Mouse (Mus musculus): ENCODE results near the gene Gm43738.
A peak's percentile ranks its signal among the peaks of the same experiment; 100 is the strongest.
"Not testable (repeated sequence)": the region's sequence is repeated elsewhere in the genome, so short reads cannot be mapped to it uniquely, and the experiment has no call there.

Gm43738 gene

GRCm38 (mm10) chr3:89101812-89102494 lies 1.1 kb upstream of the Gm43738 start, which contains the start of gene Fdps:
Gene Fdps (minus strand): TSS chr3:89101959.
- DNase-seq (ENCODE audit: low spot score in 2 of 2), result peak; percentile 91 to 93

DNA sequence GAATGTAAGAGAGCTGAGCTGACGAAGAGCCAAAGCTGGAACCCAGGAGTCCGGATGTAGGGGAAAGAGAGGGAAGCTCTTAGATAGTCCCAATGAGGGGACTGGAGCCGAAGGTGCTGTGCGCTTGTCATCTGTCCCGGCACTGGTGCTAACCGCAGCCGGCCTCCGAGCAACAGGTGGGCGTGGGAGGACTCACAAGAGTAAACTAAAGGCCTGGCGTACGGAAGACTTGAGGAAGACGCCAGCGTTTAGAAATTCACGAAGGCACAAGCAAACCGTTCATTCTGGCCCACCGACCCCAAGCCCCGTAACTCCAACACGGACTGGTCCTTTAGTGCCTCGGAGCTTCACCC lies 536 bp upstream of the Gm43738 start:
- DNase-seq (ENCODE audit: low spot score in 2 of 2), result no peak

DNA sequence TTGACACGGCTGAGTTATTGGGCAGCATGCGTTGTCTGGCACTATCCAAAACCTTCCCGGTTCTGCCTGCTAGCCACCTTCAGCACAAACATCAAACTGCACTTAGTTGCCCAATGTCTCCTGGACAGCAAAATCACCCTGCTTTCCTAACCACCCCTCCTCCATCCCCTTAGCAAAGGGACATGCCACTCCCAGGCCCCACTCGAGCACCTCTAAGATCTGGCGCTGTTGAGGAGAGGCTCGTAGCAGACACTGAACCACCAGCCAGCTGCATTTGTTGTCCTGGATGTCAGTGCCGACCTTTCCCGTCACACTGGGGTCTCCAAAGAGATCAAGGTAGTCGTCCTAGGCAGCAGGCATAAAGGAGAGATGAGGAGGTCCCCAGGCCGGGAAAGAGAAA lies 6.9 kb downstream of the Gm43738 start:
- no peak for DNase-seq (ENCODE audit: low spot score in 2 of 2)

DNA sequence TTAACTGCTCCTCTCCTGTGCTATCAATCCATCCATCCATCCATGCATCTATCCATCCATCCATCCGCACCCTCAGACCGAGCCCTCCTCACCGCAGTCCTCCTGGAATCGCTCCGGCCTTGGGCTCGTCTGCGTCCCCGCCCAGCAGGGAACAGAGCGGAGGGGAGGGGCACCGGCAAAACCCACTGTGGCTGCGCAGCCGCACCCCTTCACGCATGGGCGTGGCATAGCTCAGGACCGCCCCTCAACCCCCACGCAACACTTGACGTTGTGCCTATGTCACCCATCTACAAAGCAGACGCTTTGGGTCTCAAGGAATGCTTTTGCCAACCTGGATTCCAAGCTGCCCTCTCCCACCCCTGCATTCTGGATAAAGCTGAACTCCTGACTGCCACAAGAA lies 7.7 kb downstream of the Gm43738 start, which contains the start of gene Rusc1:
Gene Rusc1 (minus strand): TSS at position 137 of the 400 bp plus-strand sequence.
- peak; percentile 79 to 88 for DNase-seq (ENCODE audit: low spot score in 2 of 2)

GRCm38 (mm10) chr3:89092509-89093090 lies 8.3 kb downstream of the Gm43738 start:
- no peak for DNase-seq (ENCODE audit: low spot score in 2 of 2)

- no peak for DNase-seq (ENCODE audit: low spot score in 2 of 2)
Observed at GRCm38 (mm10) chr3:89091811-89092508, 8.9 kb downstream of the Gm43738 start.

DNA sequence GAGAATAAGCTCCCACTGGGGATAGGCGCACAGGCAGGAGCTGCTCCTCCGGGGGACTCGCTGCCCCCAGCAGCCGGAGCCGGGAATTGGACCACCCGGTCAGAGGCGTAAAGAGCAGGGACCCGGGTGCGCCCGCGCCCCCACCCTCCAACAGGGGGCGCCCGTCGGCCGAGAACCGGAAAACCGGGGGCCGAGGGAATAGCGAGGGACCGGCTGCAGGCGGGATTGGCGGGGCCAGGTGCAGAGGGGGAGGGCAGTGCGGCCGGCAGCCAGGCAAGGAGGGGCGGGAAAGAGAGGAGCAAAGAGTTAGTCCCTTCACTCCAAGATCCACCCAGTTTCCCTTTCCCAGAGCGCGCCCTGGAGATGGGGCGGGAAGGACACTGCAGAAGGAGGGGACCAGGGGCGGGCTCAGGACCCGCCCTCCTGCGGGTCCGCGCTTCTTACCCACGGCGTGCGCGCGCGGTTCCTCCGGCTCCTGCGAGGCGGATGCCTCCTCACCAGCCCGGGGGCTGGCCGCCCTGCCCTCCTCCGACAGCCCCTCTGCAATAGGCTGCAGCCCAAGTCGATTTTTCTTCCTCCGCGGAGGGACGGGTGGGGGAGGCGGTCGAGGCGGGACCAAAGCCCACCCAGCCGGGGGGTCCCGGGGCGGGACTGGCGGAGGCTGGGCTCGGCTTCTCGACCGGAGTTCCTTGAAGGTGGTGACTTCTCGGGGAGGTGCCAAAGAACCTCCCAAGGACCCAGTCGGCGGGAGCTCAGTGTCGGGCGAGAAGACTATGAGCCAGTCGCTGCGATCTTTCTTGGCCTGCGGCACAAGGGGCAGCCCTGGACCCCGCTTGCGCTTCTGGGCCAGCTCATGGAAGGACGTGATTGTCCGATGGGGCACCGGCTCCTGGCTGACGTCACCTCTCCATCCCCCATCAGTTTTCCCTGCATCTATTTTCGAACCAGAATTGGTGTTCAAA lies 9.9 kb downstream of the Gm43738 start:
- DNase-seq (ENCODE audit: low spot score in 2 of 2), result peak; percentile 79 to 80

DNA sequence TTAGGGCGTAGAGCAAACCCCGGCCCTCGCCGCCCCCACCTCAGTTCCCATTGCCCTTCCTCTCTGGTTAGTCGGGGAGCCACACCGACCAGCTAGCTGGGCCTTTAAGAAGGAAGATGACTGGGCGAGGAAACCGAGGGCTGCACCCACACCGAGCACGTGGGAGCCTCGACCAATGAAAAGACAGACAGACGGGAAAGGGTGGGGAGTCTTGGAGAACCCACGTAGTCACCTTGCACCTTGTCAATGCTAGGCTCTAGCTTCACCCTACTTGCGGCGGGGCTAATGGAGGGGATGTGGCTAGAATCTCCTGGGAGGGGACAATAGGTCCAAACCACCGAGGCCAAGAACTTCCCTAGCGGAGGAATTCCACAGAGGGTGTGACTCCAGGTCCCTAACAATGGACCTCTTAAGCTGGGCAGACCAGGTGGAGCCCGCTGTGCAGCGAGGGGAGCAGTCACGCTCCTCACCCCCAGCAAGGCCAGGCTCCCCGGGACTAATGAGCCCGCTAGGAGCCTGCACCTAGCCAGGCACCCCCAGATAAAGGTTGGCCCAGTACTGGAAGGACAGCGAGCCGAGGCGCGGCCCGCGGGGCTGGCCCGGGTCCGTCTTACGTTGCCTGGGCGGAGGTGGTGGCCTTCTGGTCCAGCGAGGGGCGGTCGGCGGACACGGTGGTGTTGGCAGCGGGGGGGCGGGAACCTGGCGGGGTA lies 10.9 kb downstream of the Gm43738 start:
- DNase-seq (ENCODE audit: low spot score in 2 of 2), result peak; percentile 78

DNA sequence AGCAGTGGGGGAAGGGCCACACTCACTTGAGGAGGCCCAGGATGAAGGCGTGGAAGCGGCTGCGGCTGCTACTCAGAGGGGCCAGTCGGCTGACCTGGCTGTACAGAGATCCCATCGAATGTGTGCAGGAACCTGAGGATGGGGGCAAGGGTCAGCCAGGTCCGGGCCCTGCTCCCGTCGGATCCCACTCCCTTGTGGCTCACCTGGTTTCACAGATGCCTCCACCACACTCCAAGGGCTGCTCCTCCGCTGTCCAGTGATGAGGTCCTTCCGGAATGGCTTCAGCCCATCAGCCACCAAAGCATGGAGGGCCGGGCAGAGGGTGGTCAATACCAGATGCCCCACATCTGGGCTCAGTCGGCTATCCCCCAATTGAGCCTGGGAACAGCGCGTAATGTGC lies 11.9 kb downstream of the Gm43738 start:
- DNase-seq (ENCODE audit: low spot score in 2 of 2), result no peak

DNA sequence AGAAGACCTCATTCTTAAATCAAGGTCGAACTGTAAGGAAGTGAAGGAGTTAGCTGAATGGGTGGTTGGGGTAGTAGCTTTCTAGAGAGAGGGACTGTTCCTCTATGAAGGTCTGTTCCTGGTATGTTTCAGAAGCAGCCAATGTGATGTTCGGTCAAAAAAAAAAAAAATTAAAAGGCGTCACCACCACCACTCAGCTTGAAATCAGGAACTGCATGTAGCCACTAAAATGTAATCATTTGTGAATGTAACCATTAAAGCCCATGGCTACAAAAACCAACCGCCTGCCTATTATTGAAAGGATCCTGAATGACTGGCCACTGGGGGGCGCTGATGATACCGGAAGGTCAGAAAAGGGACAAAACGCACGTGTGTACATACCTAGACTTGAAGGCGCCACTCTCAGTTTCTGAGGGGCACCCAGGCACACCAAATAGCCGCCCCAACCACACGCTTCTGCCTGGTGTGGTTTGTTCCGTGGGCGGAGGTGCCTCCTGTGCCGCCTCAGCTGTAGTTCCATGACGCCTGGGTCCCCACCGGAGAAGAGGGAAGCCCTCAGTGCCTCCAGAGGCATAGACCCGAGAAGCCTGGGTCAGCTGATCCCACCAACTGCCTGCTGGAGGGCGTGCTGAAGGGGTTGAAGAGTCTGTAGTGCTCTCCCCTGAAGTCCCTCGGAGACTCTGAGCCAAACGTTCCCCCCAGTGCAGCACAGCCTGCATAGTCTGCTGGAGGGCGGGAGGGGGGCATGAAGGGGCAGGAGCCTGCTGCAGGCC lies 13.4 kb downstream of the Gm43738 start:
- DNase-seq (ENCODE audit: low spot score in 2 of 2), result peak; percentile 71 to 91

GRCm38 (mm10) chr3:89084654-89085190 lies 16.2 kb downstream of the Gm43738 start:
- DNase-seq (ENCODE audit: low spot score in 2 of 2), result no peak

DNA sequence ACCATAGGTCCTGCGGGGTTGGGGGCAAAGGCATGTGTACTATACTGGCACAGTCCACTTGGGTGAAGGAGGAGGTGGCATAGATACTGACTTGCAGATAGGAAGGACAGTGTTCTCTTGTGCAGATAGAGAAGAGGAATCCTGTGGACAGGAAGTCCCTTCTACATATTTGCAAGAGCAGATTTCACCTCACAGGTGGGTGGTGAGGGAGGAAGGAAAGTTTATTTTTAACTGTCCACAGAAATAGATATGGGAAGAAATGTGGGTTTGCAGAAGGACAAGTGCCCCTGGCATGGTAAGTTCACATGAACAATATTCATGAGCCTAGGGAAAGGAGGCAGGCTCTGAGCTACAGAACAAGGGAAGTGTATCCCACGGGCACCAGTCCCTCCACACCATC lies 16.8 kb downstream of the Gm43738 start:
- no peak for DNase-seq (ENCODE audit: low spot score in 2 of 2)

DNA sequence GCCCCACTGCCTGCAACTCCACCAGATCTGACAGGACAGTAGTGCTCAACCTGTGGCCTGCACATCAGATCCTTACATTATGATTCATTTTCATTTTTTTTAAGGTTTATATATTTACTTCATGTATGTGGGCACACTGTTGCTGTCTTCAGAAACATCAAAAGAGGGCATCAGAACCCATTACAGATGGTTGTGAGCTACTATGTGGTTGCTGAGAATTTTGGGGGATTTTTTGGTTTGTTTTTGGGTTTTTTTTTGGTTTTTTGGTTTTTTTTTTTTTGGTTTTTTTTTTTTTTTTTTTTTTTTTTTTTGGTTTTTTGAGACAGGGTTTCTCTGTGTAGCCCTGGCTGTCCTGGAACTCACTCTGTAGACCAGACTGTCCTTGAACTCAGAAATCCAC lies 18.6 kb downstream of the Gm43738 start:
- DNase-seq (ENCODE audit: low spot score in 2 of 2), result not testable (repeated sequence)

- DNase-seq (ENCODE audit: low spot score in 2 of 2), result no peak
Observed at GRCm38 (mm10) chr3:89077383-89077782, 23.5 kb downstream of the Gm43738 start.

DNA sequence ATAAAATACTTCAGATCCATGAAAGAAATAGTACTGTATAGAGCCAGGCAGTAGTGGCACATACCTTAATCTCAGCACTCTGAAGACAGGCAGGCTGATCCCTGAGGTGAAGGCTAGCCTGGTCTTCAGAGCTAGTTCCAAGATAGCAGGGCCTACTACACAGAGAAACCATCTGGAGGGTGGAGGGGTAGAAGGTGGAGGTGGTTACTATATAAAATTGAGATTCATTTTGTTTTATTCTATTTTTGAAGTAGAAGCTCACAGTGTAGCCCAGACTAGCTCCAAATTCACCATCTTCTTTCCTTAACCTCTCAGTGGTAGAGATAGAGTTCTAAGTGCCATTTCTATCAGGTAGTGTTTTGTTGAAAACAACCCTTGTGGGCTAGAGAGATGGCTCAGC lies 33.6 kb downstream of the Gm43738 start:
- DNase-seq (ENCODE audit: low spot score in 2 of 2), result no peak

DNA sequence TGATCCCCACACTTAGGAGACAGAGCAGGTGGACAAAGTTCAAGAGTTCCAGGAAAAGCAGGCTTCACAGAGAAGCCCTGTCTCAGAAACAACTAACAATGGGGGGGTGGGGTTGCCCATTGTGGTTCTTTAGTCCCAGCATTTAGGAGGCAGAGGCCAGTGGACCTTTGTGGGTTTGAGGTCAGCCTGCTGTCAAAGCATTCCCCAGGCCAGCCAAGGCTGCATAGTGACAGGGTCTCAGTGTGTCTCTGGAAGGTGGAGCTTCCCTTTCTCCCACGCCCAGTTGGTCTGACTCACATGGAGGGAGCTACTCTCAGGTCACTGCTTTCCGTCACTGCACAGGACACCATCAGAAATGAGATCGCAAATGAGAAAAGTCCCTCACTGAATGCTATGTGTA lies 39.2 kb downstream of the Gm43738 start:
- DNase-seq (ENCODE audit: low spot score in 2 of 2), result no peak

- DNase-seq (ENCODE audit: low spot score in 2 of 2), result no peak
Observed at GRCm38 (mm10) chr3:89058783-89059182, 42.1 kb downstream of the Gm43738 start.

- no peak for DNase-seq (ENCODE audit: low spot score in 2 of 2)
Observed at GRCm38 (mm10) chr3:89058361-89058760, 42.5 kb downstream of the Gm43738 start.

- no peak for DNase-seq (ENCODE audit: low spot score in 2 of 2)
Observed at GRCm38 (mm10) chr3:89043359-89043758, 57.5 kb downstream of the Gm43738 start.
